Mouse (Mus musculus) kidney, adult 2 months (tissue): Measurements from ENCODE around the gene Cdc45.

Experiments used
- CTCF ChIP-seq: fragments of 200-500 bp; conservative IDR thresholded peaks from 2 replicates; pipeline ENCODE4 v1.5.1; 2011; ENCODE audit warnings: low read depth, mild to moderate bottlenecking, control low read depth, low read length, moderate library complexity, mixed read lengths; ENCODE audit not compliant: insufficient read depth, insufficient read length
- POLR2A ChIP-seq: fragments of 200-500 bp; IDR thresholded peaks from one replicate; pipeline ENCODE4 v1.6.1; 2011; ENCODE audit warnings: low read depth, low read length, control low read depth

GRCm38 (mm10) chr16:18775621-18776555, 35.9 kb downstream of the Cdc45 start:
- TF ChIP-seq CTCF: no peak
- no peak for TF ChIP-seq POLR2A
